Mouse (Mus musculus) cerebellum, adult 2 months (tissue): ENCODE data around the gene Psme3. TPM values are rescaled to one million over a fixed set of nuclear protein-coding genes. Genes with fewer than 3 reads are reported as not detected.

Experiments
- DNase-seq, 2 experiments: peaks; one replicate each; pipeline ENCODE4 v3.0.0; 2021
- H3K27ac ChIP-seq: fragments of 200-500 bp; 2 replicates; pipeline ENCODE4 v1.5.1; 2012; ENCODE audit warnings: low read length, control low read depth, inconsistent platforms; ENCODE audit not compliant: insufficient read depth
- H3K27me3 ChIP-seq: fragments of 200-500 bp; 2 replicates; pipeline ENCODE4 v1.6.1; 2012; ENCODE audit warnings: inconsistent platforms, mild to moderate bottlenecking, low read length, moderate library complexity; ENCODE audit not compliant: control insufficient read depth, insufficient read depth
- H3K4me1 ChIP-seq: fragments of 200-500 bp; 2 replicates; pipeline ENCODE4 v1.6.1; 2011; ENCODE audit warnings: low read length; ENCODE audit not compliant: control insufficient read depth, insufficient read depth
- H3K4me3 ChIP-seq: fragments of 200-500 bp; replicated peaks from 2 replicates; pipeline ENCODE3; 2011; ENCODE audit warnings: mild to moderate bottlenecking, low read depth, low read length, control low read depth; ENCODE audit not compliant: insufficient read depth
- CTCF ChIP-seq: fragments of 200-500 bp; IDR thresholded peaks from 2 replicates; pipeline ENCODE4 v1.5.1; 2011; ENCODE audit warnings: low read depth, mild to moderate bottlenecking, control low read depth, low read length, moderate library complexity, borderline replicate concordance; ENCODE audit not compliant: insufficient read depth
- POLR2A ChIP-seq: fragments of 200-500 bp; IDR thresholded peaks from 2 replicates; pipeline ENCODE4 v1.6.1; 2011; ENCODE audit warnings: low read length, control low read depth, borderline replicate concordance; ENCODE audit not compliant: insufficient read depth
- WGBS: fragments of 180-500 bp; shearing (Covaris S2); methylation state at CpG from one replicate; pipeline ENCODE4 v1.1.7; 2018; 5-methylcytosine and 5-hydroxymethylcytosine counted together
- polyA plus RNA-seq: library from polyadenylated mRNA; depleted of rRNA; stranded (reverse); fragments of >200 nt; gene quantifications from 2 replicates; pipeline ENCODE4 v1.2.3, GENCODE M21; 2012

Gene Psme3
- polyA plus RNA-seq, 1 experiment: 98.4 TPM

GRCm38 (mm10) chr11:101300881-101301280 lies 15.1 kb upstream of the Psme3 start:
- Histone ChIP-seq H3K4me3 (peak overlapping the region; percentile 28), H3K4me1 (peaks cover 6% of the 10 kb centered on the region), H3K27ac (no peak overlapping the region), H3K27me3 (no peaks in the 10 kb centered on the region)
- WGBS: 65% methylated on average over 7 of the region's 7 CpGs
- no peak for TF ChIP-seq POLR2A
- no peak for TF ChIP-seq CTCF
- no peak for DNase-seq

DNA sequence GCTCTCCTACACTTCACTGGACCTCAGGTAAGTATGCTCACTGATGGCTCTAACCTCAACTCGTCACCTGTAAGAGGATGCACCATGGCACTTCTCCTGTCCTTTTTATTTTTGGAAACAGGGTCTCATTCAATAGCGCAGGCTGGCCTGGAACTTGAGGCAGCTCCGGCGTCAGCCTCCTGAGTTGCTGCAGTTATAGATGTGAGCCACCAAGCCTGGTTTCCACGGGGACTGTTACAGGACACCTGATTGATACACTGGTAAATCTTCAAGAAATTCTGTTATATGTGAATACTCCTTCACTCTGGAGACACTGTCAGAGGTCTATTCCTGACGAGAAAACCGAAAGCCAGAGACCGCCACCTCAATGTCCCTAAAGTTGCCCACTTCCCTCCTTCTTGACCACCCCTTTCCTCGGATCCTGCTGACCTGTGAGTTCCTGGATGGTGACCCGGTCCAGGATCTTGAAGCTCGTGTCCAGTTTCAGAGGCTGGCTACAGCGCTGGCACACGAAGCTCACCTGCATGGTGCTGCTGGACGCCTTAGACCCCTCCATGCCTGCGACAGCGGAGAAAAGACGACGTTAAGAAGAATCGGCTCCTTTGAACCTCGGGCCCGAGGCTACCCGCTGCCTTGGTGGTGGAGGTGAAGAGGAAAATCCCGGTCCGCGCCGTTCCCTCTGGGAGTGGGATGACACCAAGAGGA lies 14.6 kb upstream of the Psme3 start:
- Histone ChIP-seq H3K27me3 (no peaks in the 10 kb centered on the region), H3K4me1 (peaks cover 6% of the 10 kb centered on the region), H3K27ac (0 out of 2 replicates have a peak overlapping the region, but pooled peaks have one; percentile 24), H3K4me3 (peak overlapping the region; percentile 71)
- 12% methylated on average over 26 of the region's 26 CpGs for WGBS
- DNase-seq: no peak
- TF ChIP-seq CTCF: no peak
- no peak for TF ChIP-seq POLR2A

- no peaks in the 10 kb centered on the region for H3K27me3 ChIP-seq
- H3K4me1 ChIP-seq: peaks cover 6% of the 10 kb centered on the region
- DNase-seq: peak; percentile 94 to 97
- H3K4me3 ChIP-seq: peak within 1 kb of the TSS; percentile 71
- TF ChIP-seq POLR2A (peak; percentile 63; the same call in 1 of the 2 replicates), CTCF (peak; percentile 90)
- WGBS: 6% methylated on average over 39 of the region's 39 CpGs
- 0 out of 2 replicates have a peak within 1 kb of the TSS, but pooled peaks have one; percentile 24 for H3K27ac ChIP-seq
Measured at GRCm38 (mm10) chr11:101302004-101302798, 13.8 kb upstream of the Psme3 start, which contains the start of gene Becn1. Becn1 (minus strand) TSS chr11:101302286.

GRCm38 (mm10) chr11:101307744-101308143 lies 8.3 kb upstream of the Psme3 start:
- no peak for TF ChIP-seq POLR2A
- no peak for TF ChIP-seq CTCF
- H3K4me3 ChIP-seq: no peak overlapping the region
- 39% methylated on average over 5 of the region's 5 CpGs for WGBS

GRCm38 (mm10) chr11:101311083-101311482 lies 4.9 kb upstream of the Psme3 start:
- Histone ChIP-seq H3K27me3 (no peaks in the 10 kb centered on the region), H3K4me3 (no peak overlapping the region), H3K4me1 (no peaks in the 10 kb centered on the region), H3K27ac (no peak overlapping the region)
- no peak for DNase-seq
- TF ChIP-seq POLR2A (no peak), CTCF (no peak)
- WGBS: 88% methylated on average over 3 of the region's 3 CpGs

More at GRCm38 (mm10) chr11:101307744-101308143, 8.3 kb upstream of the Psme3 start:
- no peak overlapping the region for H3K27ac ChIP-seq
- H3K27me3 ChIP-seq: no peaks in the 10 kb centered on the region
- H3K4me1 ChIP-seq: no peaks in the 10 kb centered on the region
- no peak for DNase-seq

DNA sequence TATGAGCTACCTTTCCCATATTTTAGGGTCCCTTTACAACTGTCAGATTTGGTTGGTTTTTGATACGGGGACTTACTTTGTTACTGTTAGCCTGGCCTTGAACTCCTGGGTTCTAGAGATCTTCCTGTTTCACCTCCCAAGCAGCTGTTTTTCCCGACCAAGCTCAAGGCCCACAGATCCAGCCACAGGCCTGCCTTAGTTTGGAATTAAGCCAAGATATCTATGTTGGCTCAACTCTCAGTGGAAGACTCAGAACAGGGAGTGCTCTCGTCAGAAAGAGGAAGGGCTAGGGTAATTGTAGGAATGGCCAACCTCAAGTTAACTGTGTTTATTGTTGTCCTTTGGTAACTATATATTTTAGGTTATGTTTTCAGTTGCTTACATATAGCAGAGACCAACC lies 3.9 kb upstream of the Psme3 start:
- no peaks in the 10 kb centered on the region for H3K27me3 ChIP-seq
- 33% methylated on average over 3 of the region's 3 CpGs for WGBS
- no peaks in the 10 kb centered on the region for H3K4me1 ChIP-seq
- DNase-seq: no peak
- H3K4me3 ChIP-seq: no peak overlapping the region
- TF ChIP-seq POLR2A (no peak), CTCF (no peak)
- no peak overlapping the region for H3K27ac ChIP-seq

DNA sequence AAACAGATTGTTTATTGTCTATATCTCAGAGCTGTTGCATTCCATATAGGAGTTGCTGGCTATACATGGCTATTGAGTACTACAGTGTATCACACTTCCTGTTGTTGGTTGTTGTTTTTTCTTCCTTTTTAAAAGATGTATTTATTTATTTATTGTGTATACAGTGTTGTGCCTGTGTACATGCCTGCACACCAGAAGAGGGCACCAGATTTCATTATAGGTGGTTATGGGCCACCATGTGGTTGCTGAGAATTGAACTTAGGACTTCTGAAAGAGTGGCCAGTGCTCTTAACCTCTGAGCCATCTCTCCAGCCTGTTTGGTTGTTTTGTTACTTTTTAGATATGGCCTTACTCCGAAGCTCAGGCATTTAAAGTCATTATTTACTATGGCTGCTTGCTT lies 1.4 kb upstream of the Psme3 start:
- Histone ChIP-seq H3K4me1 (no peaks in the 10 kb centered on the region), H3K27me3 (no peaks in the 10 kb centered on the region), H3K4me3 (no peak overlapping the region), H3K27ac (no peak overlapping the region)
- 94% methylated on average over 1 of the region's 1 CpGs for WGBS
- TF ChIP-seq POLR2A (no peak), CTCF (no peak)
- no peak for DNase-seq

DNA sequence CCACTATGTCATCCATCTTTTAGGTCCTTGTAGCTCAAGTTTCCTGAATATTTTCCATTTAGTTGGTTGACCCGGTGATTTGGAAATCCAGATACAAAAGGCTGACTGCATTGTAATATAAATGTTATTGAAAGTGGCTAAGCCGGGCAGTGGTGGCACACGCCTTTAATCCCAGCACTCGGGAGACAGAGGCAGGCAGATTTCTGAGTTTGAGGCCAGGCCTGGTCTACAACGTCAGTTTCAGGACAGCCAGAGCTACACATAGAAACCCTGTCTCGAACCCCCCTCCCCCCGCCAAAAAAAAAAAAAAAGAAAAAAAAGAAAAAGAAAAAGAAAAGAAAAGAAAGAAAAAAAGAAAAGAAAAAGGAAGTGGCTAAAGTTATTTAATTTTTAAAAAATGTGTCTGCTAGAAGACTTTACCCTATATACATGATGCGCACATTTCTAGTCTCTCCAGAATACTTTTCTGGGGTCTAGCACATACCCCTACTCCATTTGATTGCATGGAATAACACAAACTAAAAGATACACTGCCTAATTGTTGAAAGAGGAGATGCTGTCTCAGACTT lies 847 bp upstream of the Psme3 start:
- 77% methylated on average over 8 of the region's 8 CpGs for WGBS
- H3K27ac ChIP-seq: peak overlapping the region; percentile 35; the same call in 1 of the 2 replicates
- H3K27me3 ChIP-seq: no peaks in the 10 kb centered on the region
- no peaks in the 10 kb centered on the region for H3K4me1 ChIP-seq
- H3K4me3 ChIP-seq: peak overlapping the region; percentile 91
- DNase-seq: no peak
- no peak for TF ChIP-seq CTCF
- no peak for TF ChIP-seq POLR2A
